Mouse (Mus musculus): ENCODE results near the gene Cyp26b1. TPM values are rescaled to one million over a fixed set of nuclear protein-coding genes. Genes with fewer than 3 reads are reported as not detected.

The Cyp26b1 gene
- total and polyA plus RNA-seq, 3 experiments: not detected

- no peaks in the 10 kb centered on the region for H3K9me3 ChIP-seq (replicated peaks; ENCODE audit: low read length)
- H3K4me2 ChIP-seq (ENCODE audit: insufficient read depth, low read depth, poor library complexity, severe bottlenecking): no peak overlapping the region
- in situ Hi-C loops (cut with MboI; ENCODE audit: low pct_ligation_motif_present, low pct_unique_long_range_greater_than_20kb, low sequenced_read_pairs): no loop called here
- H3K79me2 ChIP-seq (replicated peaks; ENCODE audit: control insufficient read depth, extremely low read depth, insufficient read depth, poor library complexity, severe bottlenecking): no peaks in the 10 kb centered on the region
- dilution Hi-C loops (cut with MboI; ENCODE audit: extremely low pct_ligation_motif_present, extremely low pct_unique_long_range_greater_than_20kb, low sequenced_read_pairs): no loop called here
- no peaks in the 10 kb centered on the region for H3K4me1 ChIP-seq (ENCODE audit: control insufficient read depth in 1 of 2, insufficient read depth in 2 of 2)
- no peaks in the 10 kb centered on the region for H3K27me3 ChIP-seq (replicated peaks)
- no peak overlapping the region for H3K9ac ChIP-seq (ENCODE audit: insufficient read depth, low read depth)
- no peak for DNase-seq (ENCODE audit: extremely low read depth)
- no peak for TF ChIP-seq NRF1 (IDR thresholded peaks at IDR 0.05; ENCODE audit: low read depth, low read length)
- no peak for TF ChIP-seq ZKSCAN1 (IDR thresholded peaks at IDR 0.05; ENCODE audit: borderline replicate concordance, low read depth, low read length)
- TF ChIP-seq KAT2A (IDR thresholded peaks at IDR 0.05; ENCODE audit: insufficient replicate concordance, low read length): no peak
- no peak for TF ChIP-seq POLR2AphosphoS2 (IDR thresholded peaks at IDR 0.05; ENCODE audit: low read depth, low read length)
- no peak for TF ChIP-seq RAD21 (IDR thresholded peaks at IDR 0.05; ENCODE audit: low read depth, low read length)
- no peak for TF ChIP-seq MXI1 (IDR thresholded peaks at IDR 0.05; ENCODE audit: low read depth, low read length)
- TF ChIP-seq SIN3A (IDR thresholded peaks at IDR 0.05; ENCODE audit: low read length): no peak
- no peaks in the 10 kb centered on the region for H3K36me3 ChIP-seq (replicated peaks in 1 of 2; ENCODE audit: control insufficient read depth in 1 of 2, insufficient read depth in 1 of 2, low read length in 1 of 2)
- no peak overlapping the region for H3K27ac ChIP-seq (ENCODE audit: insufficient read depth, low read depth)
- no peak overlapping the region for H3K4me3 ChIP-seq (replicated peaks in 1 of 3; ENCODE audit: low read depth in 2 of 3, low read length in 2 of 3, poor library complexity in 1 of 3)
These were observed 23.3 kb upstream of the Cyp26b1 start for GRCm38 (mm10) chr6:84617051-84617450.

DNA sequence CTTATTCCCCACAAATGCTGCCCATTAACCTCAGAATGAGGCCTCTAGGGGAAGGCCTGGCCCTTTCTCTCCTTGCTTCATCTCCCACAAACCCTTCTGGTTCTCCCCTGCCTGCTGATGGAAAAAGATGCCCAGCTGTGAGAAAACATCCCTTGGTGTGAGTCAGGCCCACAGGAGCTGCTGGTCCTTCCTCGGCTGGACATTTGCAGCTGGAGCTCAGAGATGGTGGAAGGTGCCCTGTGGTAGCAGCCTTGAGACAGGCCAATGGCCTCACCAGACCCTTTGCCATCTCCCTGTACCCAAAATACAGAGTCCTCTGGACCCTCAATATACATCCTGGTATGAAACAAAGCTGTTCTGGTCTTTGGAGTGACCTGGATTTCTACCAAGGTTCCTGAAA is 22.9 kb upstream of the Cyp26b1 start:
- dilution Hi-C loops (cut with MboI; ENCODE audit: extremely low pct_ligation_motif_present, extremely low pct_unique_long_range_greater_than_20kb, low sequenced_read_pairs): no loop called here

GRCm38 (mm10) chr6:84613561-84613960 is 19.9 kb upstream of the Cyp26b1 start:
- dilution Hi-C loops (cut with MboI; ENCODE audit: extremely low pct_ligation_motif_present, extremely low pct_unique_long_range_greater_than_20kb, low sequenced_read_pairs) (no loop called here), in situ Hi-C loops (cut with MboI; ENCODE audit: low pct_ligation_motif_present, low pct_unique_long_range_greater_than_20kb, low sequenced_read_pairs) (no loop called here)
- H3K79me2 ChIP-seq (replicated peaks; ENCODE audit: control insufficient read depth, extremely low read depth, insufficient read depth, poor library complexity, severe bottlenecking): no peaks in the 10 kb centered on the region
- H3K36me3 ChIP-seq (replicated peaks in 1 of 2; ENCODE audit: control insufficient read depth in 1 of 2, insufficient read depth in 1 of 2, low read length in 1 of 2): no peaks in the 10 kb centered on the region
- no peaks in the 10 kb centered on the region for H3K9me3 ChIP-seq (replicated peaks; ENCODE audit: low read length)
- H3K4me3 ChIP-seq (replicated peaks in 1 of 3; ENCODE audit: low read depth in 2 of 3, low read length in 2 of 3, poor library complexity in 1 of 3): no peak overlapping the region
- TF ChIP-seq CHD1 (IDR thresholded peaks at IDR 0.05; ENCODE audit: low read depth, low read length): no peak
- TF ChIP-seq MAFK (IDR thresholded peaks at IDR 0.05; ENCODE audit: insufficient replicate concordance, low read length): no peak
- no peak for TF ChIP-seq USF2 (conservative IDR thresholded peaks at IDR 0.05; ENCODE audit: low read depth, low read length)
- no peak for TF ChIP-seq HCFC1 (IDR thresholded peaks at IDR 0.05; ENCODE audit: low read depth, low read length)
- TF ChIP-seq ELF1 (IDR thresholded peaks at IDR 0.05; ENCODE audit: low read depth, low read length): no peak
- TF ChIP-seq MAX (IDR thresholded peaks at IDR 0.05; ENCODE audit: low read length): no peak
- no peak for TF ChIP-seq GABPA (IDR thresholded peaks at IDR 0.05; ENCODE audit: insufficient replicate concordance, low read depth, low read length)
- TF ChIP-seq JUND (conservative IDR thresholded peaks at IDR 0.05; ENCODE audit: low read depth, low read length): no peak
- TF ChIP-seq ZC3H11A (IDR thresholded peaks at IDR 0.05; ENCODE audit: low read depth, low read length): no peak
- TF ChIP-seq EP300 (IDR thresholded peaks at IDR 0.05; ENCODE audit: low read length): no peak
- TF ChIP-seq ETS1 (conservative IDR thresholded peaks at IDR 0.05; ENCODE audit: low read depth, low read length): no peak
- TF ChIP-seq ZMIZ1 (IDR thresholded peaks at IDR 0.05; ENCODE audit: low read depth, low read length): no peak
- TF ChIP-seq MXI1 (IDR thresholded peaks at IDR 0.05; ENCODE audit: low read depth, low read length): no peak
- no peak for DNase-seq (ENCODE audit: extremely low read depth)
- H3K4me2 ChIP-seq (ENCODE audit: insufficient read depth, low read depth, poor library complexity, severe bottlenecking): no peak overlapping the region
- H3K27ac ChIP-seq (ENCODE audit: insufficient read depth, low read depth): no peak overlapping the region
- H3K9ac ChIP-seq (ENCODE audit: insufficient read depth, low read depth): no peak overlapping the region
- no peaks in the 10 kb centered on the region for H3K4me1 ChIP-seq (ENCODE audit: control insufficient read depth in 1 of 2, insufficient read depth in 2 of 2)
- H3K27me3 ChIP-seq (replicated peaks): no peaks in the 10 kb centered on the region

More for the DNA sequence above, 22.9 kb upstream of the Cyp26b1 start:
- in situ Hi-C loops (cut with MboI; ENCODE audit: low pct_ligation_motif_present, low pct_unique_long_range_greater_than_20kb, low sequenced_read_pairs): no loop called here
- Histone ChIP-seq H3K27ac (ENCODE audit: insufficient read depth, low read depth) (no peak overlapping the region), H3K4me3 (replicated peaks in 1 of 3; ENCODE audit: low read depth in 2 of 3, low read length in 2 of 3, poor library complexity in 1 of 3) (no peak overlapping the region), H3K9ac (ENCODE audit: insufficient read depth, low read depth) (no peak overlapping the region), H3K4me1 (ENCODE audit: control insufficient read depth in 1 of 2, insufficient read depth in 2 of 2) (no peaks in the 10 kb centered on the region), H3K9me3 (replicated peaks; ENCODE audit: low read length) (no peaks in the 10 kb centered on the region), H3K4me2 (ENCODE audit: insufficient read depth, low read depth, poor library complexity, severe bottlenecking) (no peak overlapping the region), H3K36me3 (replicated peaks in 1 of 2; ENCODE audit: control insufficient read depth in 1 of 2, insufficient read depth in 1 of 2, low read length in 1 of 2) (no peaks in the 10 kb centered on the region), H3K79me2 (replicated peaks; ENCODE audit: control insufficient read depth, extremely low read depth, insufficient read depth, poor library complexity, severe bottlenecking) (no peaks in the 10 kb centered on the region), H3K27me3 (replicated peaks) (no peaks in the 10 kb centered on the region)
- TF ChIP-seq BHLHE40 (IDR thresholded peaks at IDR 0.05; ENCODE audit: low read depth, low read length) (no peak), MAFK (IDR thresholded peaks at IDR 0.05; ENCODE audit: insufficient replicate concordance, low read length) (no peak)
- no peak for DNase-seq (ENCODE audit: extremely low read depth)
